Comparison of ENCODE assay signal across 29 mouse cellular contexts in the genomic region with DNA sequence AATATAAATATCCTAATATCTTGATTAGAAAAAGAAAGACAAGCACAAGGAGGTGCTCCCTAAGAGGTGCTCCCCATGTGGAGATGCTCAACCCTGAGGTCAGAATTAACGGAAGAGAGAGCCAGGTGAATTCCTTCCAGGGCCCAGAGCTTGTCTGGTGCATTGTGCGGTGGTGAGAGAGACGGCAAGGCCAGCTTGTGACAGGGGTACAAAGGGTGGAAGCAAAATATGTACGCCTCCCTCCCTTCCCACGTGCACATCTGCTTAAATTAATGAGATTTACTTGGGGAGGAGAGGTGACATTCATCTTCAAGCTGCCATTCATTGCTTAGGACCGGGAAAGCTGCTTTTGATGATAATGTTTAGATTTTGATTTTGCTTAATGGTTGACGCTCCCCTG.
DNase-seq lines count a peak whose midpoint lies in the region; ATAC-seq lines count a peak whose summit lies in the region.
"Had no signal": no experiment of that assay in that cellular context is flagged by ENCODE, and none has a peak within 500 bp of the region (broad histone marks: within the 10 kb centered on the region; RNA-seq: fewer than 3 reads in every experiment).

No protein-coding gene starts in this region.

- H3K27ac ChIP-seq in midbrain, embryonic 11.5 days (ENCODE audit: low read depth, low read length) = no peak overlapping the region
- H3K27ac ChIP-seq in midbrain, embryonic 16.5 days (ENCODE audit: low read length) = no peak overlapping the region
- H3K27ac ChIP-seq in hindbrain, embryonic 14.5 days = 0 out of 2 replicates have a peak overlapping the region, but pooled peaks have one; percentile 28
- H3K27ac ChIP-seq: embryonic facial prominence, embryonic 12.5 days; heart, embryonic 13.5 days; intestine, embryonic 15.5 days; kidney, postnatal 0 days; liver, embryonic 12.5 days; neural tube, embryonic 15.5 days had no signal

- H3K4me1 ChIP-seq in midbrain, embryonic 11.5 days (ENCODE audit: control insufficient read depth, insufficient read depth, low read length) = peaks cover 10% of the 10 kb centered on the region
- H3K4me1 ChIP-seq in midbrain, embryonic 16.5 days (ENCODE audit: control insufficient read depth, insufficient read depth, low read length) = peaks cover 2% of the 10 kb centered on the region; the same call in 1 of the 2 replicates
- H3K4me1 ChIP-seq in hindbrain, embryonic 14.5 days (replicated peaks; ENCODE audit: control insufficient read depth, insufficient read depth, low read length) = peaks cover 9% of the 10 kb centered on the region; the same call in 1 of the 2 replicates
- H3K4me1 ChIP-seq: embryonic facial prominence, embryonic 12.5 days; heart, embryonic 13.5 days; intestine, embryonic 15.5 days; liver, embryonic 12.5 days; neural tube, embryonic 15.5 days had no signal

- H3K9ac ChIP-seq in midbrain, embryonic 11.5 days (ENCODE audit: low read length) = no peak overlapping the region
- no peak overlapping the region for H3K9ac ChIP-seq in midbrain, embryonic 16.5 days (ENCODE audit: low read depth, low read length)
- H3K9ac ChIP-seq in hindbrain, embryonic 14.5 days = peak overlapping the region; percentile 9; the same call in 1 of the 2 replicates
- H3K9ac ChIP-seq: embryonic facial prominence, embryonic 12.5 days; heart, embryonic 13.5 days; intestine, embryonic 15.5 days; liver, embryonic 12.5 days; liver, postnatal 0 days; neural tube, embryonic 15.5 days had no signal

- WGBS in midbrain, embryonic 11.5 days = 20% methylated on average over 7 of the region's 7 CpGs
- WGBS in midbrain, embryonic 16.5 days = 23% methylated on average over 7 of the region's 7 CpGs
- WGBS in hindbrain, embryonic 14.5 days = 26% methylated on average over 7 of the region's 7 CpGs

- ATAC-seq in midbrain, embryonic 11.5 days (ENCODE audit: low FRiP score) = peak; percentile 58; the same call in 1 of the 2 replicates
- ATAC-seq in midbrain, embryonic 16.5 days = no peak
- ATAC-seq in hindbrain, embryonic 14.5 days (ENCODE audit: low FRiP score) = no peak
- ATAC-seq: forebrain, embryonic 14.5 days; intestine, embryonic 15.5 days; liver, embryonic 12.5 days; liver, postnatal 0 days; Patski had no signal

- no peaks in the 10 kb centered on the region for H3K27me3 ChIP-seq in midbrain, embryonic 11.5 days (ENCODE audit: control insufficient read depth, insufficient read depth, low read length)
- H3K27me3 ChIP-seq in midbrain, embryonic 16.5 days (ENCODE audit: control insufficient read depth, insufficient read depth, low read depth, low read length) = no peaks in the 10 kb centered on the region
- H3K27me3 ChIP-seq in hindbrain, embryonic 14.5 days (ENCODE audit: control insufficient read depth, insufficient read depth, low read length) = no peaks in the 10 kb centered on the region
- H3K27me3 ChIP-seq: embryonic facial prominence, embryonic 12.5 days; heart, embryonic 13.5 days; intestine, embryonic 15.5 days; liver, embryonic 12.5 days; neural tube, embryonic 15.5 days; Patski had no signal

- H3K4me2 ChIP-seq in midbrain, embryonic 11.5 days = no peak overlapping the region
- no peak overlapping the region for H3K4me2 ChIP-seq in midbrain, embryonic 16.5 days (ENCODE audit: low read length)
- H3K4me2 ChIP-seq in hindbrain, embryonic 14.5 days (replicated peaks) = no peak overlapping the region
- H3K4me2 ChIP-seq: embryonic facial prominence, embryonic 12.5 days; heart, embryonic 13.5 days; intestine, embryonic 15.5 days; liver, embryonic 12.5 days; neural tube, embryonic 15.5 days had no signal

- no peak overlapping the region for H3K4me3 ChIP-seq in midbrain, embryonic 11.5 days (ENCODE audit: low read depth, low read length)
- H3K4me3 ChIP-seq in midbrain, embryonic 16.5 days (ENCODE audit: low read depth, low read length) = no peak overlapping the region
- no peak overlapping the region for H3K4me3 ChIP-seq in hindbrain, embryonic 14.5 days (replicated peaks; ENCODE audit: low read length)
- H3K4me3 ChIP-seq: embryonic facial prominence, embryonic 12.5 days; heart, embryonic 13.5 days; intestine, embryonic 15.5 days; liver, embryonic 12.5 days; neural tube, embryonic 15.5 days had no signal

- no peaks in the 10 kb centered on the region for H3K36me3 ChIP-seq in midbrain, embryonic 11.5 days (ENCODE audit: control insufficient read depth, insufficient read depth, low read length)
- no peaks in the 10 kb centered on the region for H3K36me3 ChIP-seq in midbrain, embryonic 16.5 days (ENCODE audit: control insufficient read depth, insufficient read depth, low read length)
- no peaks in the 10 kb centered on the region for H3K36me3 ChIP-seq in hindbrain, embryonic 14.5 days (replicated peaks; ENCODE audit: control insufficient read depth, insufficient read depth)
- H3K36me3 ChIP-seq: embryonic facial prominence, embryonic 12.5 days; heart, embryonic 13.5 days; intestine, embryonic 15.5 days; liver, embryonic 12.5 days; neural tube, embryonic 15.5 days had no signal

- peak; percentile 20 for DNase-seq in embryo, embryonic 11 days
- DNase-seq in embryo, embryonic 9.5 days (ENCODE audit: extremely low spot score) = no peak
- peak; percentile 85 for DNase-seq in midbrain, embryonic 11.5 days (ENCODE audit: low spot score, missing footprints)
- no peak for DNase-seq in hindbrain, embryonic 14.5 days (ENCODE audit: low spot score)
- DNase-seq in urinary bladder, postnatal 25 days (ENCODE audit: low spot score) = no peak
- DNase-seq in adrenal gland, adult 18-20 months (ENCODE audit: low spot score in 2 of 2) = no peak
- DNase-seq: adrenal gland, postnatal 14 days; cerebellum, adult 18-20 months; cerebellum, postnatal 10 days; gastrocnemius, postnatal 14 days; heart, adult 18-20 months; heart, postnatal 10 days; kidney, adult 8-10 months; kidney, postnatal 4 days; left cerebral cortex, postnatal 4 days; liver, postnatal 0 days; lung, postnatal 36 days; right cerebral cortex, adult 18-20 months; spleen, adult 18-20 months; thymus, postnatal 14 days had no signal

- no peaks in the 10 kb centered on the region for H3K9me3 ChIP-seq in midbrain, embryonic 11.5 days (ENCODE audit: control insufficient read depth, low read length)
- H3K9me3 ChIP-seq in midbrain, embryonic 16.5 days (replicated peaks; ENCODE audit: control insufficient read depth, low read length, poor library complexity, severe bottlenecking) = no peaks in the 10 kb centered on the region
- H3K9me3 ChIP-seq in hindbrain, embryonic 14.5 days (ENCODE audit: control insufficient read depth, low read length) = no peaks in the 10 kb centered on the region
- H3K9me3 ChIP-seq: embryonic facial prominence, embryonic 12.5 days; heart, embryonic 13.5 days; intestine, embryonic 15.5 days; liver, embryonic 12.5 days; neural tube, embryonic 15.5 days had no signal

Comparison
In these comparisons a context has a peak if more than half of its experiments do, and no peak if none do; other contexts are left out.
1. DNase-seq: peak in embryo, embryonic 11 days (single experiment) and midbrain, embryonic 11.5 days (single experiment); none in embryo, embryonic 9.5 days (single experiment), hindbrain, embryonic 14.5 days (single experiment), urinary bladder, postnatal 25 days (single experiment) and adrenal gland, adult 18-20 months (0 of 2).